ENCODE assay signal across 8 mouse cellular contexts in genomic region chr2:62412081-62412821, GRCm38 (mm10). TPM values are rescaled to one million over a fixed set of nuclear protein-coding genes. Genes with fewer than 3 reads are reported as not detected.
A peak's percentile ranks its signal among the peaks of the same experiment; 100 is the strongest.
DNase-seq lines count a peak whose midpoint lies in the region; ATAC-seq and TF ChIP-seq lines count a peak whose summit lies in the region.

TSS of gene Dpp4 (minus strand) at chr2:62412231.

- H3K4me2 ChIP-seq in embryonic facial prominence, embryonic 11.5 days (ENCODE audit: low read depth, low read length), result peak within 1 kb of the TSS; percentile 75
- H3K4me2 ChIP-seq in intestine, embryonic 16.5 days (ENCODE audit: low read depth, low read length), result peak within 1 kb of the TSS; percentile 87
- peak within 1 kb of the TSS; percentile 77 for H3K4me2 ChIP-seq in neural tube, embryonic 14.5 days (ENCODE audit: low read depth, low read length)

- H3K9me3 ChIP-seq in embryonic facial prominence, embryonic 11.5 days (replicated peaks; ENCODE audit: control insufficient read depth, low read length), result no peaks in the 10 kb centered on the region
- no peaks in the 10 kb centered on the region for H3K9me3 ChIP-seq in intestine, embryonic 16.5 days (ENCODE audit: control insufficient read depth, low read length)
- H3K9me3 ChIP-seq in neural tube, embryonic 14.5 days (ENCODE audit: control insufficient read depth, low read length), result no peaks in the 10 kb centered on the region

- peaks cover 10% of the 10 kb centered on the region for H3K4me1 ChIP-seq in lung, adult 2 months (ENCODE audit: control insufficient read depth, insufficient read depth, low read length)
- no peaks in the 10 kb centered on the region for H3K4me1 ChIP-seq in embryonic facial prominence, embryonic 11.5 days (ENCODE audit: control insufficient read depth, insufficient read depth, low read length)
- H3K4me1 ChIP-seq in intestine, embryonic 16.5 days (ENCODE audit: control insufficient read depth, insufficient read depth, low read length), result peaks cover 3% of the 10 kb centered on the region; the same call in 1 of the 2 replicates
- peaks cover 5% of the 10 kb centered on the region for H3K4me1 ChIP-seq in neural tube, embryonic 14.5 days (ENCODE audit: control insufficient read depth, insufficient read depth, low read length)

- TF ChIP-seq POLR2A in lung, adult 2 months (IDR thresholded peaks at IDR 0.05; ENCODE audit: borderline replicate concordance, extremely low read depth, low read depth, low read length), result no peak

- no peak for DNase-seq in lung, adult 2 months
- no peak for DNase-seq in lung, adult 18-20 months
- no peak for DNase-seq in embryonic facial prominence, embryonic 11.5 days (ENCODE audit: low spot score)
- DNase-seq in MN1 (ENCODE audit: low spot score), result no peak
- no peak for DNase-seq in urinary bladder, adult 18-20 months (ENCODE audit: low spot score in 2 of 2)
- no peak for DNase-seq in gastrocnemius, adult 8-10 months (ENCODE audit: low spot score in 2 of 2)

- 0 out of 2 replicates have a peak, but pooled peaks have one; percentile 10 for ATAC-seq in embryonic facial prominence, embryonic 11.5 days (replicated peaks; ENCODE audit: insufficient number of reproducible peaks, low FRiP score, low TSS enrichment, low read depth)
- no peak; the same call in none of the 2 replicates for ATAC-seq in intestine, embryonic 16.5 days
- ATAC-seq in neural tube, embryonic 14.5 days (ENCODE audit: low read depth), result no peak

- no peak for TF ChIP-seq CTCF in lung, adult 2 months (IDR thresholded peaks at IDR 0.05; ENCODE audit: insufficient read depth, low read length)

- H3K4me3 ChIP-seq in lung, adult 2 months (replicated peaks; ENCODE audit: extremely low read depth, low read depth, low read length), result peak within 1 kb of the TSS; percentile 87
- H3K4me3 ChIP-seq in embryonic facial prominence, embryonic 11.5 days (ENCODE audit: low read depth, low read length), result peak within 1 kb of the TSS; percentile 27
- H3K4me3 ChIP-seq in intestine, embryonic 16.5 days (ENCODE audit: low read length), result peak within 1 kb of the TSS; percentile 59
- H3K4me3 ChIP-seq in neural tube, embryonic 14.5 days (ENCODE audit: low read depth, low read length), result peak within 1 kb of the TSS; percentile 30

- WGBS in lung, adult 2 months, result 33% methylated on average over 13 of the region's 13 CpGs
- WGBS in embryonic facial prominence, embryonic 11.5 days, result 55% methylated on average over 13 of the region's 13 CpGs
- 52% methylated on average over 13 of the region's 13 CpGs for WGBS in intestine, embryonic 16.5 days
- 54% methylated on average over 13 of the region's 13 CpGs for WGBS in neural tube, embryonic 14.5 days

- H3K27ac ChIP-seq in embryonic facial prominence, embryonic 11.5 days (replicated peaks; ENCODE audit: low read depth, low read length), result no peak within 1 kb of the TSS
- H3K27ac ChIP-seq in intestine, embryonic 16.5 days (ENCODE audit: low read length), result peak within 1 kb of the TSS; percentile 92
- H3K27ac ChIP-seq in neural tube, embryonic 14.5 days (ENCODE audit: low read depth, low read length), result no peak within 1 kb of the TSS

- no peaks in the 10 kb centered on the region for H3K27me3 ChIP-seq in embryonic facial prominence, embryonic 11.5 days (ENCODE audit: control insufficient read depth, insufficient read depth, low read length)
- no peaks in the 10 kb centered on the region for H3K27me3 ChIP-seq in intestine, embryonic 16.5 days (replicated peaks; ENCODE audit: control insufficient read depth, insufficient read depth, low read length)
- H3K27me3 ChIP-seq in neural tube, embryonic 14.5 days (ENCODE audit: control insufficient read depth, insufficient read depth, low read length), result peaks cover 10% of the 10 kb centered on the region

- H3K9ac ChIP-seq in embryonic facial prominence, embryonic 11.5 days (replicated peaks; ENCODE audit: low read length), result peak within 1 kb of the TSS; percentile 29; the same call in 1 of the 2 replicates
- peak within 1 kb of the TSS; percentile 79 for H3K9ac ChIP-seq in intestine, embryonic 16.5 days (ENCODE audit: low read depth, low read length)
- H3K9ac ChIP-seq in neural tube, embryonic 14.5 days (replicated peaks; ENCODE audit: low read depth, low read length), result no peak within 1 kb of the TSS; the same call in 1 of the 2 replicates

- H3K36me3 ChIP-seq in embryonic facial prominence, embryonic 11.5 days (replicated peaks; ENCODE audit: control insufficient read depth, insufficient read depth, low read depth, low read length), result no peaks in the 10 kb centered on the region
- H3K36me3 ChIP-seq in intestine, embryonic 16.5 days (ENCODE audit: control insufficient read depth, insufficient read depth, low read length), result no peaks in the 10 kb centered on the region
- H3K36me3 ChIP-seq in neural tube, embryonic 14.5 days (ENCODE audit: control insufficient read depth, insufficient read depth, low read length), result no peaks in the 10 kb centered on the region

RNA-seq across cellular contexts. Expression of gene Dpp4, which starts in this region (rescaled TPM):
- polyA plus RNA-seq in lung, adult 2 months (2012; rRNA removed), result 18.4 and 24.1 TPM in 2 replicates
- 0.88 and 0.96 TPM in 2 replicates for polyA plus RNA-seq in embryonic facial prominence, embryonic 11.5 days (2014; fragmentation: Nextera tagmentation; extraction: Ambion mirVana)
- polyA plus RNA-seq in intestine, embryonic 16.5 days (2015; fragmentation: Nextera tagmentation; extraction: Ambion mirVana), result 85.0 and 104 TPM in 2 replicates
- polyA plus RNA-seq in neural tube, embryonic 14.5 days (2014; fragmentation: Nextera tagmentation; extraction: Ambion mirVana), result 0.88 and 3.9 TPM in 2 replicates
- total RNA-seq in gastrocnemius, adult 8-10 months (2022), result 1 to 10 TPM; 2.0 to 3.4 (median 2.2) TPM

Comparison
In these comparisons a context has a peak if more than half of its experiments do, and no peak if none do; other contexts are left out.
1. Peak in ATAC-seq, H3K4me3 ChIP-seq, H3K9ac ChIP-seq and H3K4me2 ChIP-seq in embryonic facial prominence, embryonic 11.5 days; RNA of the gene not detected or under 1 TPM.
2. H3K4me3 ChIP-seq: peak in every context shown above with its lines; median percentile 87 in lung, adult 2 months; 59 in intestine, embryonic 16.5 days; 30 in neural tube, embryonic 14.5 days; 27 in embryonic facial prominence, embryonic 11.5 days.